Mouse (Mus musculus) forebrain, embryonic 16.5 days (tissue): Measurements from ENCODE around the gene Gm11985. TPM values are rescaled to one million over a fixed set of nuclear protein-coding genes. Genes with fewer than 3 reads are reported as not detected.
"Not testable (repeated sequence)": the region's sequence is repeated elsewhere in the genome, so short reads cannot be mapped to it uniquely, and the experiment has no call there.

Source experiments
- ATAC-seq: fragments of 200-750 bp; cut with Nextera tagmentation; 2 replicates; pipeline ENCODE4 v1.8.0; 2017; ENCODE audit warnings: mild to moderate bottlenecking, moderate library complexity
- H3K27ac ChIP-seq: fragments of 300-500 bp; sonication (generic); 2 replicates; pipeline ENCODE4 v1.5.1; 2014; ENCODE audit warnings: low read length, control low read depth
- H3K27me3 ChIP-seq: fragments of 300-500 bp; sonication (generic); replicated peaks from 2 replicates; pipeline ENCODE4 v1.6.1; 2014; ENCODE audit warnings: low read length; ENCODE audit not compliant: control insufficient read depth, insufficient read depth
- H3K36me3 ChIP-seq: fragments of 300-500 bp; sonication (generic); 2 replicates; pipeline ENCODE4 v1.6.1; 2014; ENCODE audit not compliant: control insufficient read depth, insufficient read depth
- H3K4me1 ChIP-seq: fragments of 300-500 bp; sonication (generic); replicated peaks from 2 replicates; pipeline ENCODE4 v1.6.1; 2014; ENCODE audit warnings: low read length; ENCODE audit not compliant: control insufficient read depth, insufficient read depth
- H3K4me2 ChIP-seq: fragments of 300-500 bp; sonication (generic); 2 replicates; pipeline ENCODE4 v1.6.1; 2014; ENCODE audit warnings: mild to moderate bottlenecking, low read length, control low read depth
- H3K4me3 ChIP-seq: fragments of 300-500 bp; sonication (generic); replicated peaks from 2 replicates; pipeline ENCODE4 v1.5.1; 2014; ENCODE audit warnings: mild to moderate bottlenecking, low read length, control low read depth
- H3K9ac ChIP-seq: fragments of 300-500 bp; sonication (generic); replicated peaks from 2 replicates; pipeline ENCODE4 v1.6.1; 2014; ENCODE audit warnings: low read depth, low read length, control low read depth
- H3K9me3 ChIP-seq: fragments of 300-500 bp; sonication (generic); 2 replicates; pipeline ENCODE4 v1.6.1; 2016; ENCODE audit warnings: low read length; ENCODE audit not compliant: control insufficient read depth
- WGBS: fragments of 180-500 bp; shearing (Covaris S2); extraction: QIAGEN DNeasy Blood & Tissue Kit; methylation state at CpG from one replicate; pipeline ENCODE4 v1.1.7; 2014; 5-methylcytosine and 5-hydroxymethylcytosine counted together
- polyA plus RNA-seq: library from polyadenylated mRNA; unstranded; fragments of >200 nt; fragmentation: Nextera tagmentation; extraction: Ambion mirVana; gene quantifications from 2 replicates; pipeline ENCODE4 v1.2.1, GENCODE M21; 2015

Gene Gm11985
- polyA plus RNA-seq, 1 experiment from 2014 or later = not detected

- peak overlapping the region; percentile 74 for H3K27ac ChIP-seq
- H3K4me1 ChIP-seq = no peaks in the 10 kb centered on the region
- no peak for ATAC-seq
- no peak overlapping the region for H3K4me2 ChIP-seq
- H3K36me3 ChIP-seq = no peaks in the 10 kb centered on the region
- no peaks in the 10 kb centered on the region for H3K9me3 ChIP-seq
- H3K4me3 ChIP-seq = no peak overlapping the region
- no peaks in the 10 kb centered on the region for H3K27me3 ChIP-seq
- H3K9ac ChIP-seq = no peak overlapping the region
- WGBS = 84% methylated on average over 7 of the region's 7 CpGs
These were observed 38.6 kb upstream of the Gm11985 start for GRCm38 (mm10) chr11:7226810-7227550.

DNA sequence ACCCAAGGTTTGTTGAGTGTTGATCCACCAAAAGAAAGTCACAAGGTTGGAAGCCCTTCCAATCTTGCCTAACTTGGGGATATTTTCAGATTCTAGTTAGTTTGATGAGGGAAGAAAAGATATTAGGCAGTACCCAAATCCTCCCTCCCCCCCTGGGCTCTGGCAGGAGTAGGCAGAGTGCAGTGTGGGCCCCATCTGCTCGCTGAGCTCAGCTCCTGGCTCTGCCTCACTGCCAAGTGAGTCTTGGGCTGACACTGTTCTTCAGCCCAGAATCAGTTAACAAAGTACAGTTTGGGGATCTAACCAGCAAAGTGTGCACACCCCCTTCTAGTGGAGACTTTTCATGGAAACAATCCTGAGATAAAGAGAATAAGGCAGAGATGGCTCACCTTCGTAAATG, 37.8 kb upstream of the Gm11985 start:
- Histone ChIP-seq H3K27me3 (no peaks in the 10 kb centered on the region), H3K27ac (peak overlapping the region; percentile 74), H3K36me3 (no peaks in the 10 kb centered on the region), H3K9me3 (no peaks in the 10 kb centered on the region), H3K4me2 (no peak overlapping the region), H3K9ac (no peak overlapping the region), H3K4me1 (no peaks in the 10 kb centered on the region), H3K4me3 (no peak overlapping the region)
- peak; percentile 95 for ATAC-seq
- WGBS = 74% methylated on average over 2 of the region's 2 CpGs

GRCm38 (mm10) chr11:7221826-7222225, 33.5 kb upstream of the Gm11985 start:
- H3K4me2 ChIP-seq, H3K36me3 ChIP-seq, H3K9ac ChIP-seq, H3K4me1 ChIP-seq, H3K27me3 ChIP-seq, H3K27ac ChIP-seq, H3K4me3 ChIP-seq, H3K9me3 ChIP-seq, ATAC-seq: not testable (repeated sequence)
- 75% methylated on average over 8 of the region's 8 CpGs for WGBS

DNA sequence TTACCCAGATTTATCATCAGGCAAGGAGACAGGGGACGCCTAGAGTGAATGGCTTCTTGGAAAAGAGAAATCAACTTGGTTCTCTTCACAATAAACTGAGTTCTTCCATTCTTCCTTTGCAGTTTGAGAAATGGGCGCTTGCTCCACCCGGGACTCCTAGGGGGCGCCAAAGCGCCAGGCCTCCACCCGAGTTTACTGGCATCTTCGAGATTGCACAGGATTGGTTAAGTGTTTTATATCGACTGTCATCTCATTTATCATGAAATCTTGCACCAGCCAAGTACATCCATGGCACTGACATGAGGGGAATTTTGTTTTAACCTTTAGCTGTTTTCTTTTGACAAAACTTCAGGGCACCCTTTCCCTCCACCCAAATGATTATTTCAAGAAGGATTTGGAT, 27.3 kb upstream of the Gm11985 start:
- Histone ChIP-seq H3K27ac (no peak overlapping the region), H3K36me3 (no peaks in the 10 kb centered on the region), H3K9ac (no peak overlapping the region), H3K4me2 (no peak overlapping the region), H3K27me3 (0 out of 2 replicates have a peak, but pooled peaks cover 4% of the 10 kb centered on the region), H3K9me3 (no peaks in the 10 kb centered on the region), H3K4me3 (no peak overlapping the region), H3K4me1 (peaks cover 19% of the 10 kb centered on the region)
- WGBS = 6% methylated on average over 8 of the region's 8 CpGs
- ATAC-seq = no peak

- Histone ChIP-seq H3K4me1 (peaks cover 20% of the 10 kb centered on the region), H3K27me3 (0 out of 2 replicates have a peak, but pooled peaks cover 4% of the 10 kb centered on the region), H3K4me3 (peak overlapping the region; percentile 76), H3K4me2 (peak overlapping the region; percentile 90), H3K9me3 (no peaks in the 10 kb centered on the region), H3K9ac (no peak overlapping the region), H3K27ac (peak overlapping the region; percentile 31; the same call in 1 of the 2 replicates), H3K36me3 (no peaks in the 10 kb centered on the region)
- 5% methylated on average over 14 of the region's 14 CpGs for WGBS
- no peak for ATAC-seq
These were observed 26.4 kb upstream of the Gm11985 start for GRCm38 (mm10) chr11:7214761-7215160.

DNA sequence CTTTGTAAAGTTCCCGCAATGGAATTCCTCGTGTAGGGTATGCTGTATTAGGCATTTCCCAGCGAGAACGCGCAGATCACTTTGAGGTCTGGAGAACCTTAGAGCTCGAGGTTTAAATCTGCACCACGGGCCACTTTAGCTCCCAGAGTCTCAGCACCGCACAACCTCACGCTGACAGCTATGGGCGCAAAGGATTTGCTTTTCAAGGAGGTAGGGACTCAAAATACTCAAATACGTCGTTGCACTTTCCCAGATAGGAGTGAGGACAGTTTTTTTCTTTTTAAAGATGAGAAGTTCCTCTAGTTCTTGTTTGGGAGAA, 25.9 kb upstream of the Gm11985 start:
- Histone ChIP-seq H3K27ac (peak overlapping the region; percentile 91), H3K4me2 (peak overlapping the region; percentile 90), H3K27me3 (0 out of 2 replicates have a peak, but pooled peaks cover 4% of the 10 kb centered on the region), H3K4me3 (peak overlapping the region; percentile 76), H3K9ac (peak overlapping the region; percentile 86), H3K36me3 (no peaks in the 10 kb centered on the region), H3K9me3 (no peaks in the 10 kb centered on the region), H3K4me1 (peaks cover 20% of the 10 kb centered on the region)
- ATAC-seq = no peak
- 0% methylated on average over 12 of the region's 12 CpGs for WGBS

GRCm38 (mm10) chr11:7213501-7214341, 25.4 kb upstream of the Gm11985 start, which contains the start of gene Igfbp3:
Gene Igfbp3 (minus strand): TSS chr11:7213923.
- under 1% methylated on average over 80 of the region's 104 CpGs for WGBS
- Histone ChIP-seq H3K4me1 (peaks cover 20% of the 10 kb centered on the region), H3K27ac (peak within 1 kb of the TSS; percentile 91), H3K36me3 (no peaks in the 10 kb centered on the region), H3K9ac (peak within 1 kb of the TSS; percentile 86), H3K9me3 (no peaks in the 10 kb centered on the region), H3K4me3 (peak within 1 kb of the TSS; percentile 76), H3K27me3 (0 out of 2 replicates have a peak, but pooled peaks cover 4% of the 10 kb centered on the region), H3K4me2 (peak within 1 kb of the TSS; percentile 90)
- peak; percentile 94 for ATAC-seq

DNA sequence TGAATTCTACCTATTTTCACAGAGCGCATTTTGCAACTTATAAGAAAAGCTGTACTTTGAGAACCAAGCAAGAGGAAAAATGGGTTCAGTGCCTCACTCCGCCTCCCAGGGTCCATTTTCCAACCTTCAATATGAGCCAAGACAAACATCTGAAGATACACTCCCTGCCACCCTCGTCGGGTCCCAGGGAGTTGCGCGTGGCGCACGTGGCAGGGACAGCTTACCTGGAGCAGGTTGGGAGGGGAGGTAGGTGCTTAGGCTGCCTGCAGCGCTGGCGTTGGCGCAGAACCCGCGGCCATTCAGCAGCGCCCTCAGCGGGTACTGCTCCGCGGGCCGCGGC, 24.8 kb upstream of the Gm11985 start:
- Histone ChIP-seq H3K9me3 (no peaks in the 10 kb centered on the region), H3K36me3 (no peaks in the 10 kb centered on the region), H3K9ac (peak overlapping the region; percentile 86), H3K4me1 (peaks cover 20% of the 10 kb centered on the region), H3K27me3 (0 out of 2 replicates have a peak, but pooled peaks cover 4% of the 10 kb centered on the region), H3K4me2 (peak overlapping the region; percentile 90), H3K27ac (peak overlapping the region; percentile 91), H3K4me3 (peak overlapping the region; percentile 76)
- ATAC-seq = no peak
- 1% methylated on average over 19 of the region's 19 CpGs for WGBS

DNA sequence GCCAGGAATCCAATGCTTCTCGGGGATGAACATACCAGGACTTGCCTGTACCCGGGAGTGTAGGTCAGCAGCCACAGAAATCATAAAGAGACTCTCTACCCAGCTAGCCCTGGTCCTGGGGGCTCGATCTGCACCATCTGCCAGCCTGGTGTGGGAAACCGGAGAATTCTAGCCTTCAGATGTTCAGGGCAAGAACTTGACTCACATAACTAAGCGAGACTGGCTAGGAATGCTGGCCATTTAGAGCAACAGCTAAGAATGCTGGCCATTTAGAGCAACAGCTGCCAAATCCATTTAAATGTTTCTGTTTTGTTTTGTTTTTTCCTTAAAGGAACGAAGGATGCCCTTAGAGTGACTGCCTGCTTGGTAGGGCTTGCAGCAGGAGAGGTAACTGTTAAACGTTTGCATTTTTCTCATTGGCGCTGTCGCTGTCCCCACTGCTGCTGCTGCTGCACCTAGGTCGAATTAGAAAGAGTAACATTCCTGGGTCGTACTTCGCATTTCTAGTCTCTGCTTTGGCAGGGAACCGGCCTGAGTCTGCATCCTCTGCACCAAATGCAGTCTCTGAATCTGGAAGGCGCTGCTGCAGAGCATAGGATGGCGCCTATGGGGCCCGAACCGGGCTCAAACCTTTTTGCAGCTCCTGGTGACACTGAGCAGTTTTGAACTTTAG, 23.9 kb upstream of the Gm11985 start:
- Histone ChIP-seq H3K9me3 (no peaks in the 10 kb centered on the region), H3K9ac (peak overlapping the region; percentile 86), H3K27me3 (0 out of 2 replicates have a peak, but pooled peaks cover 4% of the 10 kb centered on the region), H3K4me2 (peak overlapping the region; percentile 90), H3K4me1 (peaks cover 20% of the 10 kb centered on the region), H3K4me3 (peak overlapping the region; percentile 76), H3K27ac (no peak overlapping the region), H3K36me3 (no peaks in the 10 kb centered on the region)
- WGBS = 18% methylated on average over 17 of the region's 17 CpGs
- ATAC-seq = no peak
